Mouse (Mus musculus) lung, adult 2 months (tissue): ENCODE measurements around the gene Vmn2r116. TPM values are rescaled to one million over a fixed set of nuclear protein-coding genes. Genes with fewer than 3 reads are reported as not detected.
"Not testable (repeated sequence)": the region's sequence is repeated elsewhere in the genome, so short reads cannot be mapped to it uniquely, and the experiment has no call there.

ENCODE experiments used
- DNase-seq: peaks from one replicate; pipeline ENCODE4 v3.0.0; 2022
- H3K4me1 ChIP-seq: fragments of 200-500 bp; 2 replicates; pipeline ENCODE4 v1.6.1; 2011; ENCODE audit warnings: low read length; ENCODE audit not compliant: control insufficient read depth, insufficient read depth
- H3K4me3 ChIP-seq: fragments of 200-500 bp; replicated peaks from 2 replicates; pipeline ENCODE3; 2011; ENCODE audit warnings: low read depth, mild to moderate bottlenecking, control low read depth, low read length; ENCODE audit errors: extremely low read depth
- CTCF ChIP-seq: fragments of 200-500 bp; IDR thresholded peaks from 2 replicates; pipeline ENCODE4 v1.5.1; 2011; ENCODE audit warnings: mild to moderate bottlenecking, low read length, control low read depth; ENCODE audit not compliant: insufficient read depth
- POLR2A ChIP-seq: fragments of 200-500 bp; IDR thresholded peaks from 2 replicates; pipeline ENCODE4 v1.6.1; 2011; ENCODE audit warnings: low read depth, mild to moderate bottlenecking, control low read depth, low read length, borderline replicate concordance; ENCODE audit errors: extremely low read depth
- WGBS: fragments of 180-500 bp; shearing (Covaris S2); methylation state at CpG from one replicate; pipeline ENCODE4 v1.1.7; 2018; 5-methylcytosine and 5-hydroxymethylcytosine counted together
- polyA plus RNA-seq: library from polyadenylated mRNA; depleted of rRNA; stranded (reverse); fragments of >200 nt; gene quantifications from 2 replicates; pipeline ENCODE4 v1.2.3, GENCODE M21; 2012; rRNA removed

Gene Vmn2r116
- not detected in 2 replicates for polyA plus RNA-seq

DNA sequence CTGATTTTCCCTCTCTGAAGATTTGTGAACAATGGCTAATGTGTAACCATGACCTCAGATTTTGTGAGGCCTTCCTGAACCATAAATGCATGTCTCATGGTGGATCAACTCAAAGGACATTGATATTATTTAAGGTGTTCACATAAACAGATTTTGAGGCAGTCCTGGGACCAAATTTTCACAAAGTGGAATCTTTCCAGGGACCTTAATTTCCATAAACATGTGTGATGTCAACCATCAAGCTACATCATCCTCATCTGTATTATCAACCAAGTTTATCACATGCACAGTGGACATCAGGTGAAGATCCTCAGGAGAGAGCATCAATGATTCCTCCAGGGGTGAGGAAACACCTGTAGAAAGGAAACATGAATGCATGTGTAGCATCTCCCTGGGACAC lies at the start of gene Vmn2r116:
Gene Vmn2r116, plus strand, starts transcription at position 301 of the 400 bp plus-strand sequence.
- H3K4me3 ChIP-seq, DNase-seq, H3K4me1 ChIP-seq: not testable (repeated sequence)

DNA sequence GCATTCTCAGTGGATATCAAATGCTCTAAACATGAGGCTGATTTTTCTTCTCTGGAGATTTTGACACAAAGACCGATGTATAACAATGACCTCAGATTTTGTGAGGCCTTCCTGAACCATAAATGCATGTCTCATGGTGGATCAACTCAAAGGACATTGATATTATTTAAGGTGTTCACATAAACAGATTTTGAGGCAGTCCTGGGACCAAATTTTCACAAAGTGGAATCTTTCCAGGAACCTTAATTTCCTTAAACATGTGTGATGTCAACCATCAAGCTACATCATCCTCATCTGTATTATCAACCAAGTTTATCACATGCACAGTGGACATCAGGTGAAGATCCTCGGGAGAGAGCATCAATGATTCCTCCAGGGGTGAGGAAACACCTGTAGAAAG lies 41.0 kb upstream of the Vmn2r116 start, which contains the start of gene Vmn2r115:
Gene Vmn2r115, plus strand, starts transcription at position 301 of the 400 bp plus-strand sequence.
- not testable (repeated sequence) for H3K4me3 ChIP-seq, H3K4me1 ChIP-seq, DNase-seq
- WGBS: 34% methylated on average over 2 of the region's 2 CpGs

DNA sequence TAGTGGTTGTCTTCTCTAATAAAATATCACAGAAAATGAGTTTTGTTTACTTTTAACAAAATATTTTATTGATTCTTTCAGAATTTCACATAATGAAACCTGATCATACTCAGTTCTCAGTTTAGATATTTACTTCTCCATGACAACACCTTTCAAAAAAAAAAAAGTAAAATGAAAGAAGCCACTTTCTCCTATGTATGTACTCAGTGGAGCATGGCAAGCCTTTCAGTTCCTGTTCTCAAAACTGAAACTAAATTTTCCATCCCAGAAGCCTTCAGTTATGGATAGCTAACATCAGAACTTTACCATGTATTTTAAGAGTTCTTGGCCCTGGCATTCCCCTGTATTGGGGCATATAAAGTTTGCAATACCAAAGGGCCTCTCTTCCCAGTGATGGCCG lies 32.8 kb upstream of the Vmn2r116 start:
- WGBS: 54% methylated on average over 1 of the region's 1 CpGs
- no peak overlapping the region for H3K4me3 ChIP-seq
- TF ChIP-seq POLR2A (no peak), CTCF (no peak)
- no peaks in the 10 kb centered on the region for H3K4me1 ChIP-seq
- no peak for DNase-seq

DNA sequence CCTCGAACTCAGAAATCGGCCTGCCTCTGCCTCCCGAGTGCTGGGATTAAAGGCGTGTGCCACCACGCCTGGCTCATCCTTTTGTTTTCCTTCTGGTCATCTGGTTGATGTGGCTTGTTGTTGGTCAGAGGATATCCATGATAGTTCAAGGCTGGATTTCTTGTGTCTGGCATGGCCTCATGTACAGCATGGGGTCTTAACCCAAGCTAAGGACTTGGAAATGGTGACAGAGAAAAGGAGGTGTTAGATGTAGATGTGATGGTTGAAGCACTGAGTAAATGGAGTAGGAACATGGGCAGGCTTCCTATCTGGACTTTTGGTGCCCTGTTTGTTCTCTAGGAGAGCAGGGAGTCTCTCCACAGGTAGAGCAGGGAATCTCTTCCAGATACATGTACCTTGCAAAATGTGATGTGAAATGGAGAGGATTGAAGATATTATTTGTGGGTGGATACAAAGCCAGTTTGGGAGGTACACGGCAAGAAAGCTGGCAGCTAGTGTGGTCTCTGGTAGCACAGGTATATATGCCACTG lies 48.8 kb downstream of the Vmn2r116 start:
- DNase-seq: no peak
- 80% methylated on average over 6 of the region's 6 CpGs for WGBS
- Histone ChIP-seq H3K4me1 (no peaks in the 10 kb centered on the region), H3K4me3 (no peak overlapping the region)
- TF ChIP-seq POLR2A: no peak
- TF ChIP-seq CTCF: no peak

Other genes starting within 250 kb of the Vmn2r116 start
- gene Zfp40, start 191.4 kb upstream of the Vmn2r116 start, polyA plus RNA-seq: 0.96 and 1.9 TPM in 2 replicates
- gene Vmn2r114, start 72.1 kb upstream of the Vmn2r116 start, polyA plus RNA-seq: not detected in 2 replicates
- gene Vmn2r115, start 40.9 kb upstream of the Vmn2r116 start, polyA plus RNA-seq: not detected in 2 replicates
- not detected in 2 replicates for gene Vmn2r117, start 95.1 kb downstream of the Vmn2r116 start, polyA plus RNA-seq
- 13.4 and 14.0 TPM in 2 replicates for gene Zfp213, start 179.6 kb downstream of the Vmn2r116 start, polyA plus RNA-seq
- 14.9 and 15.2 TPM in 2 replicates for gene Zfp13, start 214.9 kb downstream of the Vmn2r116 start, polyA plus RNA-seq
- gene Zscan10, start 216.3 kb downstream of the Vmn2r116 start, polyA plus RNA-seq: 0.06 TPM in 1 of 2 replicates, not detected in the other